Mouse (Mus musculus): ENCODE results near the gene Krt80.

Gene Krt80

DNA sequence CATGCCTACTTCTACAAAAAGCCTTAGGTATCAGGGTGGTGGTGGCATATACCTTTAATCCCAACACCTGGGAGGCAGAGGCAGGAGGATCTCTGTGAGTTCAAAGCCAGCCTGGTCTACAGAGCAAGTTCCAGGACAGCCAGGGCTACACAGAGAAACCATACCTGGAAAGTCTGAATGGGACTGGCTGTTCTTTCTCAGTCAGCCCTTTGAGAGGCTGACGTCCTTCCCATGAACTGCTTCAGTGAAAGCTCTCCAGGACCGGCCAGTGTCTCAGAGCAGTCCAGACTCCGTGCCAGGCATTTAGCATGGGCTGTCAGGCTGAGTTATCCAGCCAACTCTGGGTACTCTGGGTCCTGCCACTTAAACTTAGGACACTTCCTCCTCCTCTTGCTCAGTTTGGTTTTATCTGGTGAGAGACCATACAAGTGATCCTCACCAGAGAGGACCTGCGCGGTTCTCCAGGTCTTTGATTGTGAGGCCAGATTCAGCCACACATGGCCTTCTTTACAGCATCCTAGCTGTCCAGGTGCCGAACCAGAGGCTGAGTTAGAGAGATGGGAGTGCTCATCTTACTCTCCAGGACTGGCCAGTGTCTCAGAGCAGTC is 49.8 kb downstream of the Krt80 start:
- in situ Hi-C loops (cut with MboI, MseI) = no loop called here

DNA sequence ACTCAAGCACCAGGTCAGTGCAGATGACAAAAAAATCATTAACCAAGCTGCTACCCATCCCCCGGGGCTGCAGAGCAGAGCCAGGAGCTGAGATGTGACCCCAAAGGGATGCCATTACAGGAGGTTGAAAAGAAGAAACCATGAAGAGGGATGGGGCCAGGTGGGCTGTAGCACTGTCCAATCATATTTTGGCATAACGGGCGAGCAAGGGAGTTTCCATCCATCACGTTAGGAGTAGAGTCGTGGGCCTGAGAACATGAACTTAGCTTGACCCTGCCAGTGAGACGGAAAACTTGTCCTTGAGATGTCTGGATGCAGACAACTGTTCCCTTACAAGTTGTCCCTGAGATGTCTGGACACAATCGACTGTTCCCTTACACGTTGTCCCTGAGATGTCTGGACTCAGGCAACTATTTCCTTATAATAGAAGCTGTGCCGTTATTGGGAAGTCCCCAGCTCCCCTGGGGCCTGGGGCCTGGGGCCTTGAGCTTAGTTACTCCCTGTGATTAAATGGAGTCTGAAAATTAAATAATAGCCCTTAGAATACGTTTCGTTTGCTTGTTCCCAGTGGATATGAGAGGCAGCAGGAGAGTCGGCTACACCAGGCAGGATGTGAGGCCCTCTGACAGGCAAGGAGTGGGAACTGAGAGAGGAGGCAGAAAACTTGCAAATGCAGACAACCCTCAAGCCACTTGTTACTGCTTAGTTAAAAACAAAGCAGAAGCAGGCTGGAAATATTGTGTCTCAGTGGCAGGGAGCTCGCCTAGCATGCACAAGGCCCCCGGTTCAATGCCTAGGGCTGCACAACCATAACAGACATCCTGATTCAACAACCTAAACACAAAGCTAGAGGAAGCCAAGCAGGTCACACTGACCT is 50.8 kb downstream of the Krt80 start:
- in situ Hi-C loops (cut with MboI, MseI) = loop anchor here in 1 of 2 experiments (5.0 kb wide), 1 partner anchor 82 kb away; no protein-coding TSS in a partner anchor

DNA sequence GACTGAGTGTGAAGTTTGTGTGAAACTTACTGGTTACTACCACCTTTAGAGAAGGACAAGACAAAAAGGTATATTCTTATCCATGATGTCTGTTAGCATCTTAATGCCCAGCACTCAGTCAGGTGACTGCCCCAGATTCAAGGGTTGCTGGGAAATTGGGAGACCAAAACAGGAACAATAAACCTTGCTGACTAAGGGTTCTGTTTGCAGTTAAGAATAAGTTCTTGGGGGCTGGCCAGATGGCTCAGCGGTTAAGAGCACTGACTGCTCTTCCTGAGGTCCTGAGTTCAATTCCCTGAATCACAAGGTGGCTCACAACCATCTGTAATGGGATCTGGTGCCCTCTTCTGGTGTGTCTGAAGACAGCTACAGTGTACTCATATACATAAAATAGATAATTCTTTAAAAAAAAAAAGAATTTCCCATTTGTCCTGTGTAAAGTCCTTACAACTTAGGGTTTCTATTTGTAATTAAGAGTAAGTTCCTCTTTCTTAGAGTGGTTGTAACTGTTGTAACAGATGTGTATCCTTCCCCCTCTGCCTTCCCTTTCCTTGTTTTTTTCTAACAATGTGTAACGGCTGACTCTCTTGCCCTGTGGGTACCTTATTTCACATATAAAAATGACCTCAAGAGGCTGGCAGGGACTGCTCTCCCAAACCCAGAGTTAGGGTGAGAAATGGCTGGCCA is 52.0 kb downstream of the Krt80 start:
- in situ Hi-C loops (cut with MboI, MseI) = loop anchor here in 1 of 2 experiments (5.0 kb wide), 1 partner anchor 81 kb away; no protein-coding TSS in a partner anchor

DNA sequence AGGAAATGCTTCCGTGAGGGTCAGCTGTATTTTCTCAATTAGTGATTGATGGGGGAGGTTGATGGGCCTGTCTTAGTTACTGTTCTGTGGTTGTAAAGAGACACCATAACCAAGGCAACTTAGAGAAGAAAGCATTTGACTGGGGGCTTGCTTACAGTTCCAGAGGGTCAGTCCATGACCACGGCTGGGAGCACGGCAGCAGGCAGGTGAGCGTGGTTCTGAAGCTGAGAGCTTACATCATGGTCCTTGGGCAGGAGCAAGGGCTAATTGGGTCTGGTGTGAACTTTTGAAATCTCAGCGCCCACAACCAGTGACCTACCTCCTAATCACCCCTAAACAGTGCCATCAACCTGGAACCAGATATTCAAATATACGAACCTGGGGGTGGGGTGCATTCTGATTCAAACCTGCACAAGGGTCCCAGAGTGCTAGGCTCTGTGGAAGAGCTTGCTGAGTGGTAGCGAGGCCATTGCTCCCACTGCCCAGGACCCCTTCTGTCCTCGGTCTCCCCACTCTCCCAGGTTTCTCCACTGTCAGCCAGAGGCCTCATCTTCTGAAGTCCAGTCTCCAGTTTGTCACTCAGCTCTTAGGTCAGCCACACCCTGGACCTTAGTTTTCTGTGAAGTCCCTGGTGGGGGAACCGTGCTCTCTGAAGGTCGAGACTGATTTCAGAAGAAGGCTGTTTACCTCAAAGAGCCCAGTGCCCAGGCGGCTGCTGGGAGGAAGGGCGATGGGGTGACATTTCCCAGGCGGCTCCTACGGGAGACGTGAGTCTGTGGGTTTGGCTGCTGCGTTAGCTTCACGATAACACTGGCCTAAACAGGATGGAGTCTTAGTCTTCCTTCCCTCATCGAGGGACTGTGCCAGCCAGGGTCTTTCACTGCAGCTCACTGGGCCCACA is 52.8 kb downstream of the Krt80 start:
- in situ Hi-C loops (cut with MboI, MseI) = loop anchor here in 1 of 2 experiments (5.0 kb wide), 1 partner anchor 80 kb away; no protein-coding TSS in a partner anchor

DNA sequence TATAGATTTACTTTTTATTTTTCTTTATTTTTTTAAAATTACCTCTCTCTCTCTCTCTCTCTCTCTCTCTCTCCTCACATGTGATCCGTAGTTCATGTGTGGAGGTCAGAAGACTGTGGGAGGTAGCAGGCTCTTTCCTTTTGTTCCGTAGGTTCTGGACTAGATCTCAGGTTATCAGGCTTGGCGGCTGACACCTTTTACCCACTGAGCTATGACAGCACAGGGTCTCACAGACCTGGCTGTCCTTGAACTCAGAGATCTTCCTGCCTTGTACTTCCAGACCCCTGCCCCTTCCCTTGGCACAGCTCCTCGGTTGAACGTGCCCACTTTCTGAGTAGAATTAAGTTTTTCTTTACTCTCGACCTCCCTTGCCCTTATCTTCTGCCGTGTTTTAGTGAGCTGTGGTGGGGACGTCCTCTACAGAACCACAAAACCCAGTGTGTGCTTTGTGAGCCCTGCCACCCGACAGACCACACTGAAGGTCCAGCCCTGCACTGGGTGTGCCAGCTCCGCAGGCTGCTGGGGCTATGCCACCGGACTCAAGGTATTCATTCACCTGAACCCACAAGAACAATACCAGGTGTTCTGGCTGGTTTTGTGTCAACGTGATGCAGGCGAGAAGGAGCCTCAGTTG is 53.6 kb downstream of the Krt80 start:
- in situ Hi-C loops (cut with MboI, MseI) = loop anchor here in 1 of 2 experiments (5.0 kb wide), 1 partner anchor 79 kb away; no protein-coding TSS in a partner anchor

DNA sequence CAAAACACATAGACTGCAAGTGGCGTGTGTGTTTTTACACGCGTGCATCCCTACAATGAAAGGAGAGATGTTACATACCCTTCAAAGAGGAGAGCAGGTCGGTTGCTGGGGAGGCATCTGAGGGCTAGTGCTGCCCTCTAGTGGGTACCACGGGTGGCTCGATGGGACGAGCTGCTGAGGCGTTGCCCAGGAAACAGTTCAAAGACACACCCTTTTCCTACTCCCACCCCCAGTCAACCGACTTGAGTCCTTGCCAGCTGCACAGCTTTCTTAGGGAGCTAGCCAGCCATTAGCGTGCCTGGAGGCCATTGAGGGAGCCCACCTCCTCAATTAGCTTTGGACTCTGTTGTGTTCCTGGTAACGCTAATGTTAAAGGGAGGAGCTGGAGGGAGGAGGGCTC is 54.1 kb downstream of the Krt80 start:
- in situ Hi-C loops (cut with MboI, MseI) = loop anchor here in 1 of 2 experiments (5.0 kb wide), 1 partner anchor 79 kb away; no protein-coding TSS in a partner anchor

DNA sequence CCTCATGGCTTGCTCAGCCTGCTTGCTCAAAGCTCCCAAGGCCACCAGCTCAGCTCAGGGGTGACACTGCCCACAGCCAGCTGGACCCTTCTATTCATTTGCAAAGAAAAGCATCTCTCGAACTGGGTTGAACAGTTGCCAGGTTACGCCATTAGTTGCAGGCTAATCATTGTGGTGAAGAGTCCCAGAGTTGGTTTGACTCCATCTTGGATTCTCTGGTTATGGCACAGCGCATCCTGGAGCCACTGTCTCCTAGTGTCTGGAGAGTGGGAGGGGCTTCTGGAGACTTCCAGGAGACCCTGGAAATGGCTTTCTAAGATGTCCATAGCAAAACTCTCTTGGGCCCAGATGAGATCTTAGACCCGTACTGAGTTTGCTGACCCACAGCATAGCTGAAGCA is 54.6 kb downstream of the Krt80 start:
- in situ Hi-C loops (cut with MboI, MseI) = loop anchor here in 1 of 2 experiments (5.0 kb wide), 1 partner anchor 78 kb away; no protein-coding TSS in a partner anchor

DNA sequence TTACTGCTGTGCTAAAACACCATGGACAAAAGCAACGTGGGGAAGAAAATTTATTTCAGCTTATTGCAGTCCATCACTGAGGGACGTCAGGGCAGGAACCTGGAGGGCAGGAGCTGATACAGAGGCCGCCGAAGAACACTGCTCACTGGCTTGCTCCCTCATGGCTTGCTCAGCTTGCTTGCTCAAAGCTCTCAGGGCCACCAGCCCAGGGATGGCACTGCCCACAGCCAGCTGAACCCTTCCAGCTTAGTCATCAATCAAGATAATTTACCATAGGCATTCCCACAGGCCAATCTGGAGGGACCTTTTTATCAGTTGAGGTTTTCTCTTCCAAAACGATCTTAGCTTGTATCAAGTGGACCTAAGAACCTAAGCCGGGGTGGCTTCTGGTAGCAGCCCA is 58.0 kb downstream of the Krt80 start:
- in situ Hi-C loops (cut with MboI, MseI) = no loop called here

DNA sequence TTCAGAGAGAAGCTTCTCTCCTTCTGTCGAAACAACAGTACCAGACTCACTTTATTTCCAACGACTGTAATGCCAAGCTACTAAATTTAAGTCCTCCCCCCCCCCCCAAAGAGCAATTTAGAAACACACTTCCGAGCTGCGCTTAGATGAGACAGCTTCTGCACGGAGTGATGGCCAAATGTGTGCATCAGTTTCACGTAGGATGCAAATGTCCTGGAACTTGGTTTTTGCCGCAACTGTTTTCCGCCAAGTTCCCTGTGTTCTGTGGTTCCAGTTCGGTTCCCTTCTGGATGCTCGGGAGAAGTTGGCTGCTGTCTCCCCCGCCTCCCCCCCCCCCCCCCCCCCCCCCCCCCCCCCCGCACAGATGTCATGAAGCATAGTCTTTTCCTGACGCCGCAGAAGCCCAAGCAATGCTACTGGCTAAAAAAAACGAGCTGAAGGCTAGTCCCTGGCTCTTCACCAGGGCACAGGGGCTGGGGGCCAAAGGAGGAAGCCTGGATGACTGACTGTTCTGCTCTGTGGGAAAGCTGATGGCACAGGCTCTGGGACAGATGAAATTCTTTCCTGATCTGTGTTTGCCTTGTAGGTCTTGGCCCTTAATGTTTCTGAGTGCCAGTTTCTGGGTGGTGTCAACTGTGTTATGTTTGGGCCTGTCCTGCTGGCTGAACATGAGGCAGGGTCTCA is 58.7 kb downstream of the Krt80 start:
- in situ Hi-C loops (cut with MboI, MseI) = no loop called here

DNA sequence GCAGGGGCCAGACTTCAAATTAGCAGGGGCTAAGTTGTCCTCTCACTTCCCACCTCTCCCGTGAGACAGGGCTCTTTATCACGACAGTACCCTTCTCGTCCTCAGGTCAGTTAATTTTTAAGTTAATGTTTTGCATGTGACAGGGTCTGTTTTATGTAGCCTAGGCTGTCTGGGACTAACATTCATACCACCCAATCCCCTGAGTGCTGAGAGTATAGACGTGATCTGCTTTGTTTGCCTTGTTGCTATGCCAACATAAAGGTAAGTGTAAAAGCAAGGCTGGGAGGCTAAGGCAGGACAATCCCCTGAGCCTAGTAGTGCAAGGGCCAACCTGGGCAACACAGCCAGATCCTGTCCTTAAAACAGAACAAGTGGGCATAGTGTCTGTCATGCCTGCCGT is 60.5 kb downstream of the Krt80 start:
- in situ Hi-C loops (cut with MboI, MseI) = no loop called here

DNA sequence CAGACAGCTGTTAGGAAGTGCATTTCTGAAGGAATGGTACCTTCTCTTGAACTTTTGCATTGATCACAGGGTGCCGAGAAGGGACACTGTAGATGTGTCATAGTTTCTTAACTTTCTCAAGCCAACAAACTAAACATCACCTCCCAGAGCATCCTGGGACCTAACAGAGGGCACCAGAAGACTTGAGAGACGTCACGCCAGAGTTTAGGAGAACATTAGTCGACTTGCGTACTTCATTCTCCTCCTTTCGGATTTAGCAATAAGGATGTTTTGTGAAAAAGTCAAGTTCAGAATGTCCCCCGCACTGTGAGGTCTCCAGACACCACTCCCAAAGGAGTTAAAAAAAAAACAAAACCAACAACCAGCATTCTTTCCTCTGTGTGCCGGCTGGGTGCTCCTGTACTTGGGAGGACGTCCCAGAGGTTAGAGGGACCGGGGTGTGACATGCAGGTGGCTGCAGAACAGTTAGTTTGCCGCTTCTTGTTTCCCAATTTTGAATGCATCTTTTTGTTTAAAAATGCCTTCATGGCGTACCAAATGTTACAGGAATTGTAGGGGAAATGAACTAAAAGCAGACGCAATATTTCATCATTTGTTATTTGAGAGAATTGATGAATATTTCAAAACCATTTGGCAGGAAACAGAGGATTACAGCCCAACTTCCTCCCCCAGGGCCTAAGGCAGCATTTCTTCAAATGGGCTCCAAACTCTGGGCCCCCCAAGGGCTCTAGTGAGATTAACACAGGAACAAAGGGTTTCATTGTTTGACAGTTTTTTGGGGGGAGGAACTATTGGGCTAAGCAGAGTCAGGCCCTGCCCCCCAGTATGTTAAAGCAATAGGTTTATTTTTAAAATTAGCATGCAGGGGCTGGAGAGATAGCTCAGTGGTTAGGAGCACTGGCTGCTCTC is 61.3 kb downstream of the Krt80 start:
- in situ Hi-C loops (cut with MboI, MseI) = no loop called here

DNA sequence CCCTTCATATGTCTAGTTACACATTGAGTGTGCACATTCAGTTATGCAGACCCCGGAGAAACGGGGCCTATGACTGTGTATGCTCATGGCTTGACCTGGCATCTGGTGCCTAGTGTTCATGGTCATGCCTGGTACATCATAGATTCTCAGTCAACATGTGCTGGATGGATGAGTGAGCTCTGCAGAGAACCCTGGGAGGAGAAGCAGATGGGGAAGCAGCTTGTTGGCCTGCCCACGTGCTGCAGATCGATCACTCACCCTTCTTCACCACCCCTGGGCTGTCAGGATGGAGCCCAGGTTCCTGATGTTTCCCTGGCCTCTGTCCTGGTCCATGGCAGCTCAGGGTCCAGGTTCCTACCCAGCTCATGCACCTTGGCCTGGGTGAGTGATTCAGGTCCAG is 63.5 kb downstream of the Krt80 start:
- in situ Hi-C loops (cut with MboI, MseI) = no loop called here

DNA sequence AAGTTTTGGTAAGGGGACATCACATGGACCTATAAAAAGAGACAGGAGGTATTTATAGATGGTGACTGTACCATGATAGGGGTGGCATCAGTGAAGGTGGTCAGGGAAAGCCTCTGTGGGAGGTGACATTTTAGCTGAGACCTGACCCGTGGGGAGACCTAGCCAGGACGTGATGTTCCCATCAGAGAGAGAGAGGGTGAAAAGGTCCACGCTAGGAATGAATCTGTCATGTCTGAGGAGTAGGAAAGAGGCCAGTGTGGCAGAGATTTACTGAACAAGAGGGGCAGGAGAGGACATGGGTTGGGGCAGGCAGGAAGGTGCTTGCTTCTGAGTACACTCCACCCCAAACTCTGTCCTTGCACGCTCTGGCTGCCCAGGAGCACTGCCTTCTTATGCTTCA is 66.1 kb downstream of the Krt80 start:
- in situ Hi-C loops (cut with MboI, MseI) = no loop called here

DNA sequence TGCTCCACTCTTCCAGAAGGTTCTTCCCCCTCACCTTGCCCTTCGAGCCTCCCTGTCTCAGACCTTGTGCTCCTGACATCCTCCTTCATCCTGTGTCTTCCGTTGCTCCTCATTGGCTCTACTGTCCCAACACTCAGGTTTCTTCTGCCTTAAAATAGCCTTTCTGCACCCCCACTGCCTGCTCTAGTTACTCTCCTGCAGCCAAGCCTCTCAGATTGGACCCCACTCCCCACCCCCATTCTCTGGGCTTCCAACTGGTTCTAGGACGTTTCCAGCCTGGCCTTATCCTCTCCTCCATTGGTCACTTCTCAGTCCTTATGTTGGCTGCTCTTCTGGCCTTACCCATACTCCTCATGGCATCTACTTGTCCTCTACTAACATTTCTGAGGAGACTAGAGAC is 67.8 kb downstream of the Krt80 start:
- in situ Hi-C loops (cut with MboI, MseI) = no loop called here

DNA sequence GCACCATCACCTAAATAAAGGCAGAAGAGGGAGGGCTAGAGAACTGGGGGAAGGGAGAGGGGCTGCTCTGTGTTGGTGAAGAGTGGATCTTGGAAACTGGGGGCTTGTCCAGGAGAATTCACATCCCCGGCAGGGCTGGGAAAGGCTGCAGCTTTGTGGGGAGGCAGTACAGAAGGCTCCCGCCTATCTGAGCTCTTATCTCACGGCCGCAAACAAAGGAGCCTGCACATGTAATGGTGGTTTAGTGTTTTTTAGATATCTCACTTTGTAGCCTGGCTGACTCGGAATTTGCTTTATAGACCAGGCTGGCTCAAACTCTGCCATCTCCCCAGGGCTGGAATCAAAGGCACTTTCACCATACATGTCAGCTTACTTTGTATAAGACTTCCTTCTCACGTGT is 69.8 kb downstream of the Krt80 start:
- in situ Hi-C loops (cut with MboI, MseI) = no loop called here

DNA sequence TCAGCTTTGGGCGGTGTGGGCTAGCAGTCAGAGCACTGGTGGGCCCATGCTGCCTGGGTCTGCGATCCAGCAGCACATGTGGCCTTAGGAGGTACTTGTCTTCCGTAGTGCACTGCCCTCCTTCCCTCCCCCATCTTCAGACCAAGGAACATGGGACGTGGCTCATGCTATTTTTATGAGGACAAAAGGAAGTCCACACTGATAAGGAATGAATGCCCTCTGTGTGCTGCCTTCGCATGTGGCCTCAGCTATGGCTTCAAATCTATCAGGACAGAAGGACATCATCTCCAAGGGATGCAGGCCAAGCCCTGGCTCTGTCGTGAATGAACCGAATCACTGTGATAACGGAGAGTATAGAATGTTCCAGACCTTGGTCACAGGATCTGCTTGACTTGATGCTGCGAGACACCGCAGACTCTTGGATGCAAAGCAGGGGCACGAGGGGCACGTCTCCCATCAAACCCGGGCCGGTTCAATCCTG is 70.4 kb downstream of the Krt80 start:
- in situ Hi-C loops (cut with MboI, MseI) = no loop called here

DNA sequence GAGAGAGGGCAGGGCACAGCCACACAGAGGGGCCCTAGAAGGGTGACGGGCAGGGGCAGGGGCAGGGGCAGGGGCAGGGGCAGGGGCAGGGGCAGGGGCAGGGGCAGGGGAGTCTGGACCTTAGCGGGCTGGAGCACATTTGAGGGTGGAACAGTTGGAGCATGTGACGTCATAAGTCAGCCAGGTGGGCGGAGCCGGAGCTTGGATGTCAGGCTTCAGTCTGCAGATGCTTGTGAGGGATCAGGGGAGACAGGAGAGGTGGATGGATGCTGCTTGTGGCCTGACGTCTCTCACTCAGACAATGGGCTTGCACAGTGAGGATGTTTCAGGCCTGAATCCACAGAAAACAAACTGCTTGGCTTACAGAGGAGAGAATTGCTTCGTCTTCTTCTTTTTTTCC is 71.4 kb downstream of the Krt80 start:
- in situ Hi-C loops (cut with MboI, MseI) = no loop called here

DNA sequence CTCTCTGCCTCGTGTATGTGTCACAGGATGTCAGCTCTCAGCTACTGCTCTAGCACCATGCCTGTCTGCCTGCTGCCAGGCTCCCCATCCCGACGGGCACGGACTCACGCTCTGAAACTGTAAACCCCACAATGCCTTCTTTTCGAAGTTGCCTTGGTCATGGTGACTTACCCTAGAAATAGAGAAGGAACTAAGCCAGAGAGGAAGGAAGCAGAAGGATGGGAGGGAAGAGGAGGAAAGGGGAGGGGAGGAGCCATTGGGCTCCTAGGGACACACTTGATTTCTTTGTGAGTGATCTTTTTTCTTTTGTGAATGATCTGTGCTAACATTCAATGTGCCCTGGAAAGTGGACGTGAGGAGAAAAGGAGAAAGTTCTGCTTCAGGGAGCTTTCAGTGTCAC is 72.0 kb downstream of the Krt80 start:
- in situ Hi-C loops (cut with MboI, MseI) = no loop called here

Data from T-helper 17 cell (primary cell).